Mouse (Mus musculus) yolk sac, embryonic 10.5 days (tissue): ENCODE measurements around the gene Glod5.
A peak's percentile ranks its signal among the peaks of the same experiment; 100 is the strongest.
"Not testable (repeated sequence)": the region's sequence is repeated elsewhere in the genome, so short reads cannot be mapped to it uniquely, and the experiment has no call there.

Experiments used
- DNase-seq: peaks from one replicate; pipeline ENCODE4 v3.0.0-alpha.2; 2017; ENCODE audit warnings: low spot score

The Glod5 gene

GRCm38 (mm10) chrX:8018286-8018685 is at the start of gene Glod5:
Gene Glod5, minus strand, starts transcription at chrX:8018492.
- DNase-seq = no peak

DNA sequence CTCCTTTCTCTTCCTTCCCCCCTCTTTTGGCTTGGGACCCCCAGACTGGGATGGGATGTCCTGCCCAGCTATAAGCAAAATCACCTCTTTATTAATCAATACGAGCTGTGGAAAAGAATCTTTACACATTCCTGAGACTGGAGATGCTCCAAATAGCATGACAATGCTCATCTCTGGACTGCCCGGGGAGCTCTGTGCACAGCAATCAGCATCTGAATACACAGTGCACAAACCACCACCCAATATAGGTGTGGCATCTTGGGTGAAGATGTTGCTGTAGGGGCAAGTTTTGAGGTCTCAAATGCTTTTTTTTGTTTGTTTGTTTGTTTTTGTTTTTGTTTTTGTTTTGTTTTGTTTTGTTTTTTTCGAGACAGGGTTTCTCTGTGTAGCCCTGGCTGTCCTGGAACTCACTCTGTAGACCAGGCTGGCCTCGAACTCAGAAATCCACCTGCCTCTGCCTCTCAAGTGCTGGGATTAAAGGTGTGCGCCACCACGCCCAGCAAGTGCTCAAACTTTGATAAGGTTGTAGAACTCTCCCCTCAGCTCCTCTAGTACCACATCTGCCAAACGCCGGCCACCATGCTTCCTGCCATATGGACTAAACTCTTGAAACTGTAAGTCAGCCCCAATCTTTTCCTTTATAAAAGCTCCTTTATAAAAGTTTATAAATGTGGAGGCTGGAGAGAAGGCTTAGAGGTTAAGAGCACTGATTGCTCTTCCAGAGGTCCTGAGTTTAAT is 32.9 kb upstream of the Glod5 start:
- DNase-seq = not testable (repeated sequence)

GRCm38 (mm10) chrX:8033009-8033408 is 14.7 kb upstream of the Glod5 start:
- no peak for DNase-seq

- peak; percentile 11 for DNase-seq
Observed at GRCm38 (mm10) chrX:8026811-8027210, 8.5 kb upstream of the Glod5 start.

DNA sequence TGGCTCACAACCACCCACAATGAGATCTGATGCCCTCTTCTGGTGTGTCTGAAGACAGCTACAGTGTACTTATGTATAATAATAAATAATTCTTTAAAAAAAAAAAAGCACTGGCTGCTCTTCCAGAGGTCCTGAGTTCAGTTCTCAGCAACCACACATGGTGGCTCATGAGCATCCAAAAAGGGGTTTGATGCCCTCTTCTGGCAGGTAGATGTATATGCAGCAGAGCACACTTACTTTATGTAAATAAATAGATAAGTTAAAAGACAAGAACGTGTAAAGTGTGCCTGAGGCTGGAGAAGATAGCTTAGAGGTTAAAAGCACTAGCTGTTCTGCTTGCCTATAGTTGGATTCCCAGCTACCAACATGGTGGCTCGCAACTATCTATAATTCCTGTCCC is 6.5 kb upstream of the Glod5 start:
- DNase-seq = no peak

DNA sequence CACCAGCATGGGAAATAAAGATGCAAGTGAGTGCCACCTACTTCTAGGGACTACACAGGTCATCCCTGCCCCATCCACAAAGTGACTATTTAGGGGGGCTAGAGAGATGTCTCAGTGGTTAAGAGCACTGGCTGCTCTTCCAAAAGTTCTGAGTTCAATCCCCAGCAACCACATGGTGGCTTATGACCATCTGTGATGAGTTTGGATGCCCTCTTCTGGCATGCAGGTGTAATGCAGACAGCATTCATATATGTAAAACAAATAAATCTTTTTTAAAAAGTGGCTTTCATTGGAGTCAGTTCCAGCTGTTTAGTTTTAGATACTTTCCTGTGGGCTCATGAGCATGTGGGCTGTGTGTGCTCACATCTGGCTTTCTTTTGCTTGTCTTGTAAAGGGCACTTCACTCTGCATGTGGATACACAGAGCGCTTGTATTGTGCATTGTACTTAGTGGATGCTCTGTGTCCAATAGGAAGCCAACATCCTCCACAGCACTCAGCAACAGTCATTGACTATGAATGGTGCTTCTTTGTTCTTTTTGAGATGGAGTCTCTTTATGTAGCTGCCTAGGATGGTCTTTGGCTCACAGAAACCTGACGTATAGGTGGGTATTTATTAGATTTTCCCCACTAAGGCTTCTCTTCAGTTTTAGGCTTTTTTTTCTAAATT is 2.0 kb upstream of the Glod5 start:
- no peak for DNase-seq

- DNase-seq = no peak
Observed at GRCm38 (mm10) chrX:8017142-8017541, 1.1 kb downstream of the Glod5 start.

DNA sequence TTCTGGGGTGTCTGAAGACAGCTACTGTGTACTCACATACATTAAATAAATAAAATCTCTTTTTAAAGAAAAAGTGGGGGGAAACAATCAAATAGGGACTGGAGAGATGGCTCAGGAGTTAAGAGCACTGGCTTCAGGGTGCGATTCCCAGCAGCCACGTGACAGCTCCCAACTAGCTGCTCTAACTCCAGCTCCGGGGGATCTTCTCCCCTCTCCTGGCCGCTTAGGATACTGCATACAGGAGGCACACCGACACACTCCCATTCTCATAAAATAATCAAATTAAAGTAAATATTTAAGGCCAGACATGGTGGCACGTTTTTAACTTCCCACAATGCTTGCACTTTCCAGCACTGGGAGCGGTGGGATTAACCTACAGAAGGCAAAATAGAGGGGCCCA is 2.6 kb downstream of the Glod5 start:
- DNase-seq = not testable (repeated sequence)

GRCm38 (mm10) chrX:8013569-8014314 is 4.5 kb downstream of the Glod5 start:
- DNase-seq = no peak

GRCm38 (mm10) chrX:8013157-8013556 is 5.1 kb downstream of the Glod5 start:
- no peak for DNase-seq

DNA sequence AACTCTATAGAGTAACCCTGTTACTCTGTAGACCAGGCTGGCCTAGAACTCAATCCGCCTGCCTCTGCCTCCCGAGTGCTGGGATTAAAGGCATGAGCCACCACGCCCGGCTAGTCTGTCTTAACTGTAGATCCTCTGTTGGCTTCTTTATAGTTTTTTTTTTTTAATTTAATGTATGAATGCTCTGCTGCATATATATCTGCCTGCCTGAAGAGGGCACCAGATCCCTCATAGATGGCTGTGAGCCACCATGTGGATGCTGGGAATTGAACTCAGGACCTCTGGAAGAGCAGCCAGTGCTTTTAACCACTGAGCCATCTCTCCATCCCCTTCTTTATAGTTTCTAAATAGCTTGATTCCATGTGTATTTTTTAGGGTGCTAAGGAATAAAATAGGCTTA is 8.9 kb downstream of the Glod5 start:
- DNase-seq = not testable (repeated sequence)

- no peak for DNase-seq
Observed at GRCm38 (mm10) chrX:8008543-8008942, 9.7 kb downstream of the Glod5 start.

GRCm38 (mm10) chrX:8002971-8003370 is 15.3 kb downstream of the Glod5 start:
- no peak for DNase-seq

GRCm38 (mm10) chrX:8002001-8002400 is 16.3 kb downstream of the Glod5 start:
- no peak for DNase-seq

GRCm38 (mm10) chrX:8000546-8001192 is 17.6 kb downstream of the Glod5 start:
- peak; percentile 31 for DNase-seq

- peak; percentile 15 for DNase-seq
Observed at GRCm38 (mm10) chrX:7993068-7993735, 25.1 kb downstream of the Glod5 start.

DNA sequence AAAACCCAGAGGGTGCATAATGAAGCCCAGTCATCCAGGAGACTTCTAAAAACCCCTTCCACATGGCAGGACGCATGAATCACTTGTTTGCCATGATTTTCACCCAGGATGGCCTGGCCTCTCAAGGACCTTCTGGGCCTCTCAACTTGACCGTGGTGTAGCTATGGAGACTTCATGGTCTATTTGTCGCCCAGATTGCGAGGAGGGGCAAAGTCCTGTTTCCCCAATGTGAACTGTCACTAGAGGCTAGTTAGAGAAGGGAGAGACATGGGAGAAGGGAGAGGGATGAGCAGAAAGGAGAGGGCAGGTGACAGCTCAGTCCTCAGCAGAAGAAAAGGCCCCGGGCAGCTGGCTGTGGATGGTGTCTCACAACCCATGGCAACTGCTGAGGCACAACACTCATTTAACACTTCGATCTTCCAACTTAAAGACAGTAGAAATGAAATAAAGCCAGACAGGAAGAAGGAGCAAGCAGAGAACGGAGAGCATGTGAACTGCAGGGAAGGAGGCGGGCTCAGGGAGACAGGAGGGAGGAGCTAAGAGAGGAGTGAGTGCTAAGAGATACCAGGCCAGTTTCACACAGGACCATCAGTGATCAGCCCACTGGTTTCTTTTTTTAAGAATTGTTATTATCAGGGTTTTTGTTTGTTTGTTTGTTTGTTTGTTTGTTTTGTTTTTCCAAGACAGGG is 25.8 kb downstream of the Glod5 start:
- peak; percentile 35 for DNase-seq

GRCm38 (mm10) chrX:7981368-7981767 is 36.9 kb downstream of the Glod5 start:
- peak; percentile 25 for DNase-seq

GRCm38 (mm10) chrX:7977892-7978291 is 40.4 kb downstream of the Glod5 start, which contains the start of gene Gata1:
Gene Gata1, minus strand, starts transcription at chrX:7978071.
- DNase-seq = no peak

DNA sequence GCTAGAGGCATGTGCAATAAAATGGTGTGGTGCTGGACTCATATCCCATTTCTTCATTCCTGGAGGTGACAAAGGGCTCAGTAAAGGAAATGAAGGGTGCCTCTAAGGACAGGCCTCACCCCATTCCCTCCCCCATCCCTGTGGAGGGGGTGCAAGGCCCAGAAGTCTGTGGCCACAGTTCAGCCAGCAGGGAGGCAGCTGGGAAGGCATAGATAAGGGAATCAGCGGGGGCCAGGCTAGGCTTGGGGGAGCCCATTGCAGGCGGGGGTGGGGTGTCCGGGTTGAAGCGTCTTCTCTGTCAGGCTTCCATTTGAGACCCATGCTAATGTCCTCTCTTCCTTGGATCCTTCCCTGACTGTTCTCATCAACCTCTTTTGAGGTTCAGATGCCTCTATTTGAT is 47.0 kb downstream of the Glod5 start:
- no peak for DNase-seq

DNA sequence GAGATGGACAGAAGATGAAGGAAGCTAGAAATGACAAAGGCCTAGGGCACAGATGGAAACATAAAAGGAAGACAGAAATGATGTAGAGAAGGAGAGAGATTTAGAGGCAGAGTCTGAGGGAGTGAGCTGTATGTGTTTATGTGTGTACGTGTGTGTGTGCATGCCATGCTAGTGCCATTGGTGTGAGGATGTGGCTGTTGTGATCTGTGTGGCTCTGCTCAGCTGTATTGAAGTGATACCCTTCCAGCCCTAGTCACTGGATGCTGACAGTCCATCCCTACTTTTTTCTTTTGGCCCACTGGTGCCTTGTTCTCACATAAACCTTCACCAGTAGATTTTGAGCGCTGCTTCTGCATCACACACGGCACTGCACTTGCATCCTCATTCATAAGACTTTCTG is 49.4 kb downstream of the Glod5 start:
- no peak for DNase-seq
